In the genomic region with DNA sequence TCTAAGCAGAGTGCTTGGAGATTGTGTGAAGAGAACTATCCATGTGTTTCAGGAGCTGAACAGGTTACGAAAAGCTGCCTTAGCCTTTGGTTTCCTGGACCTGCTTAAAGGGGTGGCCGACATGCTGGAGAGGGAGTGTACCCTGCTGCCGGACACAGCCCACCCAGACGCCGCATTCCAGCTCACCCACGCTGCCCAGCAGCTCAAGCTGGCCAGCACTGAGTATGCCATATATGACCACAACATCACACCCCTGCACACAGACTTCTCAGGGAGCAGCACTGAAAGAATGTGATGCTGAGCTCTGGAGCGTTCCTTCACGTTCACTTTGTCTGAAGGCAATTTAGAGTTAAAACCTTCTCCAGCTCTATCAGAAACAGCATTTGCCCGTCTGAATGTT, we compare ENCODE assay signal across 21 mouse cellular contexts. TPM values are rescaled to one million over a fixed set of nuclear protein-coding genes. Genes with fewer than 3 reads are reported as not detected.
DNase-seq lines count a peak whose midpoint lies in the region; ATAC-seq and TF ChIP-seq lines count a peak whose summit lies in the region.
"Had no signal": no experiment of that assay in that cellular context is flagged by ENCODE, and none has a peak within 500 bp of the region (broad histone marks: within the 10 kb centered on the region; RNA-seq: fewer than 3 reads in every experiment).

No protein-coding gene starts in this region.

- intact Hi-C loops in heart, postnatal 10 days (cut with DNase I), result no loop called here

- H3K9me3 ChIP-seq in heart, postnatal 0 days (replicated peaks; ENCODE audit: control insufficient read depth, low read length), result no peaks in the 10 kb centered on the region
- no peaks in the 10 kb centered on the region for H3K9me3 ChIP-seq in midbrain, embryonic 12.5 days
- no peaks in the 10 kb centered on the region for H3K9me3 ChIP-seq in midbrain, embryonic 10.5 days (replicated peaks)
- H3K9me3 ChIP-seq in stomach, embryonic 16.5 days (replicated peaks; ENCODE audit: control insufficient read depth, low read length), result no peaks in the 10 kb centered on the region
- H3K9me3 ChIP-seq: hindbrain, embryonic 10.5 days; intestine, embryonic 15.5 days; neural tube, embryonic 12.5 days had no signal

- no peak overlapping the region for H3K4me2 ChIP-seq in heart, postnatal 0 days (ENCODE audit: low read depth, low read length)
- H3K4me2 ChIP-seq in midbrain, embryonic 12.5 days (replicated peaks), result no peak overlapping the region
- no peak overlapping the region for H3K4me2 ChIP-seq in stomach, embryonic 16.5 days (ENCODE audit: low read depth, low read length)
- H3K4me2 ChIP-seq: intestine, embryonic 15.5 days; neural tube, embryonic 12.5 days had no signal

- TF ChIP-seq CTCF in heart, postnatal 0 days (IDR thresholded peaks at IDR 0.05; ENCODE audit: low read depth), result no peak

- 35% methylated on average over 9 of the region's 9 CpGs for WGBS in heart, postnatal 0 days
- WGBS in midbrain, embryonic 12.5 days, result 90% methylated on average over 9 of the region's 9 CpGs
- WGBS in midbrain, embryonic 10.5 days, result 87% methylated on average over 9 of the region's 9 CpGs
- WGBS in stomach, embryonic 16.5 days, result 87% methylated on average over 9 of the region's 9 CpGs

- peaks cover 10% of the 10 kb centered on the region; the same call in 1 of the 2 replicates for H3K4me1 ChIP-seq in heart, postnatal 0 days (ENCODE audit: control insufficient read depth, insufficient read depth)
- H3K4me1 ChIP-seq in midbrain, embryonic 12.5 days, result no peaks in the 10 kb centered on the region
- no peaks in the 10 kb centered on the region for H3K4me1 ChIP-seq in midbrain, embryonic 10.5 days
- no peaks in the 10 kb centered on the region for H3K4me1 ChIP-seq in stomach, embryonic 16.5 days (ENCODE audit: control insufficient read depth, insufficient read depth, low read length)
- H3K4me1 ChIP-seq: hindbrain, embryonic 10.5 days; intestine, embryonic 15.5 days; neural tube, embryonic 12.5 days had no signal

- no peak for DNase-seq in frontal cortex, adult 2 months (ENCODE audit: extremely low spot score in 1 of 2, low spot score in 1 of 2)
- peak; percentile 7 for DNase-seq in heart, postnatal 0 days (ENCODE audit: low spot score)
- DNase-seq in heart, postnatal 10 days, result no peak
- DNase-seq in midbrain, embryonic 10.5 days (ENCODE audit: low spot score), result no peak
- DNase-seq in spleen, postnatal 36 days (ENCODE audit: low spot score in 2 of 2), result no peak
- DNase-seq: cerebellum, postnatal 10 days; embryo, embryonic 11 days; lung, adult 18-20 months; lung, postnatal 36 days; right cerebral cortex, postnatal 25 days; thymus, adult 18-20 months had no signal

- H3K36me3 ChIP-seq in heart, postnatal 0 days (replicated peaks; ENCODE audit: control insufficient read depth, insufficient read depth, low read length), result peaks cover 86% of the 10 kb centered on the region
- H3K36me3 ChIP-seq in midbrain, embryonic 12.5 days, result peaks cover 94% of the 10 kb centered on the region
- H3K36me3 ChIP-seq in midbrain, embryonic 10.5 days, result peaks cover 100% of the 10 kb centered on the region
- peaks cover 10% of the 10 kb centered on the region for H3K36me3 ChIP-seq in stomach, embryonic 16.5 days (ENCODE audit: control insufficient read depth, insufficient read depth, low read length)

- no peak overlapping the region for H3K4me3 ChIP-seq in heart, postnatal 0 days (ENCODE audit: low read depth, low read length)
- no peak overlapping the region for H3K4me3 ChIP-seq in midbrain, embryonic 12.5 days
- H3K4me3 ChIP-seq in midbrain, embryonic 10.5 days, result no peak overlapping the region
- no peak overlapping the region for H3K4me3 ChIP-seq in stomach, embryonic 16.5 days (replicated peaks; ENCODE audit: low read length)
- H3K4me3 ChIP-seq: hindbrain, embryonic 10.5 days; intestine, embryonic 15.5 days; neural tube, embryonic 12.5 days had no signal

- H3K27me3 ChIP-seq in heart, postnatal 0 days (ENCODE audit: control insufficient read depth, insufficient read depth, low read length), result no peaks in the 10 kb centered on the region
- no peaks in the 10 kb centered on the region for H3K27me3 ChIP-seq in midbrain, embryonic 12.5 days
- no peaks in the 10 kb centered on the region for H3K27me3 ChIP-seq in midbrain, embryonic 10.5 days (ENCODE audit: low read depth, poor library complexity, severe bottlenecking)
- no peaks in the 10 kb centered on the region for H3K27me3 ChIP-seq in stomach, embryonic 16.5 days (ENCODE audit: control insufficient read depth, insufficient read depth, low read length)
- H3K27me3 ChIP-seq: intestine, embryonic 15.5 days; neural tube, embryonic 12.5 days; Patski had no signal

- TF ChIP-seq EP300 in heart, postnatal 0 days (IDR thresholded peaks at IDR 0.05; ENCODE audit: low read depth), result no peak

- ATAC-seq in frontal cortex, adult (ENCODE audit: low TSS enrichment), result peak; percentile 11; the same call in 1 of the 2 replicates
- peak; percentile 33 for ATAC-seq in heart, postnatal 0 days (ENCODE audit: insufficient read depth, low read depth)
- no peak for ATAC-seq in midbrain, embryonic 12.5 days (ENCODE audit: low FRiP score, low read depth)
- no peak for ATAC-seq in stomach, embryonic 16.5 days (ENCODE audit: insufficient read depth, low FRiP score)
- ATAC-seq: forebrain, embryonic 16.5 days; Patski had no signal

- H3K9ac ChIP-seq in heart, postnatal 0 days (replicated peaks; ENCODE audit: low read depth, low read length), result no peak overlapping the region
- H3K9ac ChIP-seq in midbrain, embryonic 12.5 days (replicated peaks), result no peak overlapping the region
- H3K9ac ChIP-seq in stomach, embryonic 16.5 days (ENCODE audit: low read length), result no peak overlapping the region
- H3K9ac ChIP-seq: intestine, embryonic 15.5 days; neural tube, embryonic 12.5 days had no signal

- H3K27ac ChIP-seq in heart, postnatal 0 days (ENCODE audit: low read depth), result peak overlapping the region; percentile 57
- 0 out of 2 replicates have a peak overlapping the region, but pooled peaks have one; percentile 15 for H3K27ac ChIP-seq in midbrain, embryonic 12.5 days (replicated peaks)
- H3K27ac ChIP-seq in midbrain, embryonic 10.5 days (replicated peaks), result no peak overlapping the region
- H3K27ac ChIP-seq in stomach, embryonic 16.5 days (ENCODE audit: low read length), result peak overlapping the region; percentile 36
- H3K27ac ChIP-seq: hindbrain, embryonic 10.5 days; intestine, embryonic 15.5 days; neural tube, embryonic 12.5 days had no signal

RNA-seq across cellular contexts. Expression of gene Ints14, which starts 25.1 kb away (rescaled TPM):
- polyA plus RNA-seq in frontal cortex, adult 2 months (2012; rRNA removed), result 19.2 and 20.4 TPM in 2 replicates
- total RNA-seq in heart, postnatal 0 days (2014; rRNA removed; ENCODE audit: low replicate concordance), result 34.6 and 36.4 TPM in 2 replicates
- polyA plus RNA-seq in heart, postnatal 0 days (2015; fragmentation: Nextera tagmentation; extraction: Ambion mirVana), result 26.2 and 26.5 TPM in 2 replicates
- 10 to 100 TPM; 25.7 to 27.0 TPM for total RNA-seq in heart, postnatal 10 days (2021)
- polyA plus RNA-seq in midbrain, embryonic 12.5 days (2016; fragmentation: Nextera tagmentation; extraction: Ambion mirVana), result 58.4 and 60.4 TPM in 2 replicates
- 69.7 and 74.0 TPM in 2 replicates for polyA plus RNA-seq in midbrain, embryonic 10.5 days (2016; fragmentation: Nextera tagmentation; extraction: Ambion mirVana)
- polyA plus RNA-seq in stomach, embryonic 16.5 days (2015; fragmentation: Nextera tagmentation; extraction: Ambion mirVana), result 46.2 and 46.5 TPM in 2 replicates

RNA-seq across cellular contexts. Expression of gene Slc24a1, which starts 34.4 kb away (rescaled TPM):
- polyA plus RNA-seq in frontal cortex, adult 2 months (2012; rRNA removed), result 0.08 and 0.14 TPM in 2 replicates
- 0.08 TPM in 1 of 2 replicates, not detected in the other for total RNA-seq in heart, postnatal 0 days (2014; rRNA removed; ENCODE audit: low replicate concordance)
- polyA plus RNA-seq in heart, postnatal 0 days (2015; fragmentation: Nextera tagmentation; extraction: Ambion mirVana), result 0.05 TPM in 2 replicates
- under 1 TPM; 0.07 to 0.22 TPM for total RNA-seq in heart, postnatal 10 days (2021)
- not detected in 2 replicates for polyA plus RNA-seq in midbrain, embryonic 12.5 days (2016; fragmentation: Nextera tagmentation; extraction: Ambion mirVana)
- polyA plus RNA-seq in midbrain, embryonic 10.5 days (2016; fragmentation: Nextera tagmentation; extraction: Ambion mirVana), result 0.02 TPM in 1 of 2 replicates, not detected in the other
- 0.06 and 0.11 TPM in 2 replicates for polyA plus RNA-seq in stomach, embryonic 16.5 days (2015; fragmentation: Nextera tagmentation; extraction: Ambion mirVana)
- total RNA-seq: gastrocnemius, adult 8-10 months had no signal
- polyA plus RNA-seq: hindbrain, embryonic 10.5 days; kidney, embryonic 16.5 days; neural tube, embryonic 12.5 days had no signal

RNA-seq across cellular contexts. Expression of gene Hacd3, which starts 35.7 kb away (rescaled TPM):
- polyA plus RNA-seq in frontal cortex, adult 2 months (2012; rRNA removed), result 140 and 153 TPM in 2 replicates
- total RNA-seq in heart, postnatal 0 days (2014; rRNA removed; ENCODE audit: low replicate concordance), result 24.6 and 37.4 TPM in 2 replicates
- 35.8 and 37.4 TPM in 2 replicates for polyA plus RNA-seq in heart, postnatal 0 days (2015; fragmentation: Nextera tagmentation; extraction: Ambion mirVana)
- 10 to 100 TPM; 19.3 to 22.2 TPM for total RNA-seq in heart, postnatal 10 days (2021)
- polyA plus RNA-seq in midbrain, embryonic 12.5 days (2016; fragmentation: Nextera tagmentation; extraction: Ambion mirVana), result 148 and 157 TPM in 2 replicates
- 110 and 123 TPM in 2 replicates for polyA plus RNA-seq in midbrain, embryonic 10.5 days (2016; fragmentation: Nextera tagmentation; extraction: Ambion mirVana)
- polyA plus RNA-seq in stomach, embryonic 16.5 days (2015; fragmentation: Nextera tagmentation; extraction: Ambion mirVana), result 93.0 and 104 TPM in 2 replicates

RNA-seq across cellular contexts. Expression of gene Dpp8, which starts 46.4 kb away (rescaled TPM):
- 73.5 and 76.7 TPM in 2 replicates for polyA plus RNA-seq in frontal cortex, adult 2 months (2012; rRNA removed)
- 39.4 TPM in 2 replicates for total RNA-seq in heart, postnatal 0 days (2014; rRNA removed; ENCODE audit: low replicate concordance)
- polyA plus RNA-seq in heart, postnatal 0 days (2015; fragmentation: Nextera tagmentation; extraction: Ambion mirVana), result 15.7 and 17.5 TPM in 2 replicates
- total RNA-seq in heart, postnatal 10 days (2021), result 10 to 100 TPM; 66.6 to 72.7 TPM
- polyA plus RNA-seq in midbrain, embryonic 12.5 days (2016; fragmentation: Nextera tagmentation; extraction: Ambion mirVana), result 57.0 and 59.0 TPM in 2 replicates
- polyA plus RNA-seq in midbrain, embryonic 10.5 days (2016; fragmentation: Nextera tagmentation; extraction: Ambion mirVana), result 37.6 and 44.4 TPM in 2 replicates
- polyA plus RNA-seq in stomach, embryonic 16.5 days (2015; fragmentation: Nextera tagmentation; extraction: Ambion mirVana), result 37.0 and 37.5 TPM in 2 replicates

Comparison
In these comparisons a context has a peak if more than half of its experiments do, and no peak if none do; other contexts are left out.
1. ATAC-seq: peak in frontal cortex, adult (single experiment) and heart, postnatal 0 days (single experiment); none in midbrain, embryonic 12.5 days (single experiment) and stomach, embryonic 16.5 days (single experiment).